Mouse (Mus musculus) neural tube, embryonic 15.5 days (tissue): ENCODE results near the gene Mrpl21. TPM values are rescaled to one million over a fixed set of nuclear protein-coding genes. Genes with fewer than 3 reads are reported as not detected.

Source experiments
- microRNA-seq: library from miRNA; unstranded; fragments of <30 nt; microRNA quantifications from one replicate; pipeline ENCODE4, GENCODE M21; 2017
- polyA plus RNA-seq: library from polyadenylated mRNA; unstranded; fragments of >200 nt; fragmentation: Nextera tagmentation; extraction: Ambion mirVana; gene quantifications from 2 replicates; pipeline ENCODE4 v1.2.1, GENCODE M21; 2015

Gene Mrpl21
- polyA plus RNA-seq, 1 experiment from 2014 or later, result 105 TPM

Small RNA genes lying within 50 kb of the gene (microRNA-seq; reads per million reads assigned to microRNA genes)
- not detected for gene Mir6984

Other genes starting within 250 kb of the Mrpl21 start
- 10.6 and 10.7 TPM in 2 replicates for gene Ighmbp2, start 116 bp downstream of the Mrpl21 start, polyA plus RNA-seq
- gene Cpt1a, start 39.4 kb downstream of the Mrpl21 start, polyA plus RNA-seq, result 14.7 and 21.6 TPM in 2 replicates
- gene Tesmin, start 106.0 kb downstream of the Mrpl21 start, polyA plus RNA-seq, result 0.33 and 0.38 TPM in 2 replicates
- 39.2 and 47.3 TPM in 2 replicates for gene Gal, start 131.6 kb downstream of the Mrpl21 start, polyA plus RNA-seq